Comparison of ENCODE assay signal across 10 mouse cellular contexts in genomic region chr9:107645153-107645510, GRCm38 (mm10). TPM values are rescaled to one million over a fixed set of nuclear protein-coding genes. Genes with fewer than 3 reads are reported as not detected.
DNase-seq lines count a peak whose midpoint lies in the region; ATAC-seq and TF ChIP-seq lines count a peak whose summit lies in the region.
"Had no signal": no experiment of that assay in that cellular context is flagged by ENCODE, and none has a peak within 500 bp of the region (broad histone marks: within the 10 kb centered on the region; RNA-seq: fewer than 3 reads in every experiment).

No protein-coding gene starts in this region.

- TF ChIP-seq CTCF in liver, adult 2 months (IDR thresholded peaks at IDR 0.05; ENCODE audit: low read depth, low read length): no peak

- no peak overlapping the region for H3K9ac ChIP-seq in liver, adult 2 months (ENCODE audit: low read depth, low read length)
- peak overlapping the region; percentile 66; the same call in 1 of the 2 replicates for H3K9ac ChIP-seq in forebrain, embryonic 16.5 days (replicated peaks; ENCODE audit: low read depth, low read length)
- H3K9ac ChIP-seq in neural tube, embryonic 14.5 days (replicated peaks; ENCODE audit: low read depth, low read length): no peak overlapping the region; the same call in 1 of the 2 replicates

- ATAC-seq in forebrain, embryonic 16.5 days: peak; percentile 23; the same call in 1 of the 2 replicates
- ATAC-seq in neural tube, embryonic 14.5 days (ENCODE audit: low read depth): peak; percentile 2; the same call in 1 of the 2 replicates

- H3K4me1 ChIP-seq in liver, adult 2 months (ENCODE audit: control insufficient read depth, insufficient read depth, low read length): peaks cover 6% of the 10 kb centered on the region
- peaks cover 15% of the 10 kb centered on the region for H3K4me1 ChIP-seq in forebrain, embryonic 16.5 days (replicated peaks; ENCODE audit: control insufficient read depth, insufficient read depth, low read length)
- peaks cover 36% of the 10 kb centered on the region for H3K4me1 ChIP-seq in limb, embryonic 10.5 days
- peaks cover 4% of the 10 kb centered on the region for H3K4me1 ChIP-seq in neural tube, embryonic 14.5 days (ENCODE audit: control insufficient read depth, insufficient read depth, low read length)

- no peak overlapping the region for H3K27ac ChIP-seq in liver, adult 2 months (replicated peaks; ENCODE audit: insufficient read depth, low read depth, low read length)
- no peak overlapping the region for H3K27ac ChIP-seq in forebrain, embryonic 16.5 days (ENCODE audit: low read length)
- H3K27ac ChIP-seq in limb, embryonic 10.5 days: peak overlapping the region; percentile 81
- no peak overlapping the region for H3K27ac ChIP-seq in neural tube, embryonic 14.5 days (ENCODE audit: low read depth, low read length)

- no peaks in the 10 kb centered on the region for H3K36me3 ChIP-seq in liver, adult 2 months (ENCODE audit: control insufficient read depth, insufficient read depth, low read length)
- no peaks in the 10 kb centered on the region for H3K36me3 ChIP-seq in forebrain, embryonic 16.5 days (ENCODE audit: control insufficient read depth, insufficient read depth)
- no peaks in the 10 kb centered on the region for H3K36me3 ChIP-seq in limb, embryonic 10.5 days
- no peaks in the 10 kb centered on the region for H3K36me3 ChIP-seq in neural tube, embryonic 14.5 days (ENCODE audit: control insufficient read depth, insufficient read depth, low read length)

- peak; percentile 21 for DNase-seq in liver, adult 2 months (ENCODE audit: extremely low read depth, low read depth, low spot score)
- DNase-seq in liver: no peak
- DNase-seq in limb, embryonic 10.5 days (ENCODE audit: low spot score): no peak
- DNase-seq in gastrocnemius, postnatal 36 days: no peak
- no peak for DNase-seq in adrenal gland, postnatal 25 days
- no peak for DNase-seq in right cerebral cortex, postnatal 4 days

- H3K9me3 ChIP-seq in forebrain, embryonic 16.5 days (ENCODE audit: control insufficient read depth, low read length): no peaks in the 10 kb centered on the region
- H3K9me3 ChIP-seq in limb, embryonic 10.5 days (replicated peaks): no peaks in the 10 kb centered on the region
- no peaks in the 10 kb centered on the region for H3K9me3 ChIP-seq in neural tube, embryonic 14.5 days (ENCODE audit: control insufficient read depth, low read length)

- peak overlapping the region; percentile 76 for H3K4me2 ChIP-seq in forebrain, embryonic 16.5 days (ENCODE audit: low read length)
- H3K4me2 ChIP-seq in neural tube, embryonic 14.5 days (ENCODE audit: low read depth, low read length): no peak overlapping the region; the same call in 1 of the 2 replicates

- no peaks in the 10 kb centered on the region for H3K27me3 ChIP-seq in liver, adult 2 months (ENCODE audit: control insufficient read depth, insufficient read depth, low read length)
- H3K27me3 ChIP-seq in forebrain, embryonic 16.5 days (replicated peaks; ENCODE audit: control insufficient read depth, insufficient read depth, low read length): no peaks in the 10 kb centered on the region
- no peaks in the 10 kb centered on the region for H3K27me3 ChIP-seq in limb, embryonic 10.5 days (ENCODE audit: low read depth, poor library complexity, severe bottlenecking)
- no peaks in the 10 kb centered on the region for H3K27me3 ChIP-seq in neural tube, embryonic 14.5 days (ENCODE audit: control insufficient read depth, insufficient read depth, low read length)

- no peak overlapping the region for H3K4me3 ChIP-seq in liver, adult 2 months (ENCODE audit: insufficient read depth, low read depth, low read length)
- no peak overlapping the region for H3K4me3 ChIP-seq in forebrain, embryonic 16.5 days (replicated peaks; ENCODE audit: low read length)
- peak overlapping the region; percentile 48; the same call in 1 of the 2 replicates for H3K4me3 ChIP-seq in limb, embryonic 10.5 days
- no peak overlapping the region for H3K4me3 ChIP-seq in neural tube, embryonic 14.5 days (ENCODE audit: low read depth, low read length)

- H3K79me2 ChIP-seq in liver, adult 2 months (ENCODE audit: control insufficient read depth, insufficient read depth, low read length): no peaks in the 10 kb centered on the region

- 39% methylated on average over 7 of the region's 7 CpGs for WGBS in liver, adult 2 months
- WGBS in forebrain, embryonic 16.5 days: 62% methylated on average over 7 of the region's 7 CpGs
- 48% methylated on average over 7 of the region's 7 CpGs for WGBS in limb, embryonic 10.5 days
- WGBS in neural tube, embryonic 14.5 days: 52% methylated on average over 7 of the region's 7 CpGs

- TF ChIP-seq POLR2A in liver, adult 2 months (IDR thresholded peaks at IDR 0.05; ENCODE audit: extremely low read depth, insufficient read depth, low read length): no peak

- intact Hi-C loops in gastrocnemius, postnatal 36 days (cut with DNase I): loop anchor here (1.0 to 2.0 kb wide), 3 partner anchors 18 to 43 kb away; no protein-coding TSS in a partner anchor

RNA-seq across cellular contexts. Expression of gene Gnai2, which starts 10.0 kb away (rescaled TPM):
- total RNA-seq in liver, adult 2 months (2014; rRNA removed): 31.6 and 44.8 TPM in 2 replicates
- 117 and 122 TPM in 2 replicates for polyA plus RNA-seq in liver, adult 2 months (2012; rRNA removed)
- 299 and 316 TPM in 2 replicates for polyA plus RNA-seq in forebrain, embryonic 16.5 days (2015; fragmentation: Nextera tagmentation; extraction: Ambion mirVana)
- polyA plus RNA-seq in limb, embryonic 10.5 days (2016; fragmentation: Nextera tagmentation; extraction: Ambion mirVana): 355 and 403 TPM in 2 replicates
- 234 and 258 TPM in 2 replicates for polyA plus RNA-seq in neural tube, embryonic 14.5 days (2014; fragmentation: Nextera tagmentation; extraction: Ambion mirVana)
- total RNA-seq in gastrocnemius, postnatal 36 days (2021): 10 to 100 TPM; 65.2 to 70.5 TPM
- total RNA-seq in adrenal gland, postnatal 25 days (2021): 202 and 238 TPM in 2 replicates

RNA-seq across cellular contexts. Expression of gene Slc38a3, which starts 24.2 kb away (rescaled TPM):
- 982 and 1,378 TPM in 2 replicates for total RNA-seq in liver, adult 2 months (2014; rRNA removed)
- 3,567 and 4,585 TPM in 2 replicates for polyA plus RNA-seq in liver, adult 2 months (2012; rRNA removed)
- 30.4 and 32.6 TPM in 2 replicates for polyA plus RNA-seq in forebrain, embryonic 16.5 days (2015; fragmentation: Nextera tagmentation; extraction: Ambion mirVana)
- polyA plus RNA-seq in limb, embryonic 10.5 days (2016; fragmentation: Nextera tagmentation; extraction: Ambion mirVana): 3.9 and 4.3 TPM in 2 replicates
- polyA plus RNA-seq in neural tube, embryonic 14.5 days (2014; fragmentation: Nextera tagmentation; extraction: Ambion mirVana): 31.3 and 36.6 TPM in 2 replicates
- total RNA-seq in gastrocnemius, postnatal 36 days (2021): 10 to 100 TPM; 60.6 to 81.6 TPM
- 0.39 and 8.5 TPM in 2 replicates for total RNA-seq in adrenal gland, postnatal 25 days (2021)

RNA-seq across cellular contexts. Expression of gene Gnat1, which starts 34.4 kb away (rescaled TPM):
- 3.2 and 6.3 TPM in 2 replicates for total RNA-seq in liver, adult 2 months (2014; rRNA removed)
- 5.5 and 7.1 TPM in 2 replicates for polyA plus RNA-seq in liver, adult 2 months (2012; rRNA removed)
- 1.2 and 1.4 TPM in 2 replicates for polyA plus RNA-seq in forebrain, embryonic 16.5 days (2015; fragmentation: Nextera tagmentation; extraction: Ambion mirVana)
- polyA plus RNA-seq in limb, embryonic 10.5 days (2016; fragmentation: Nextera tagmentation; extraction: Ambion mirVana): 2.6 and 3.3 TPM in 2 replicates
- polyA plus RNA-seq in neural tube, embryonic 14.5 days (2014; fragmentation: Nextera tagmentation; extraction: Ambion mirVana): 1.4 and 2.7 TPM in 2 replicates
- total RNA-seq in gastrocnemius, postnatal 36 days (2021): not detected
- total RNA-seq in adrenal gland, postnatal 25 days (2021): not detected in 2 replicates
- total RNA-seq: layer of hippocampus, postnatal 25 days had no signal
- polyA plus RNA-seq: spleen, adult 2 months had no signal

RNA-seq across cellular contexts. Expression of gene Sema3b, which starts 36.1 kb away (rescaled TPM):
- total RNA-seq in liver, adult 2 months (2014; rRNA removed): 0.13 and 0.37 TPM in 2 replicates
- 0.68 and 0.83 TPM in 2 replicates for polyA plus RNA-seq in liver, adult 2 months (2012; rRNA removed)
- 2.3 and 3.0 TPM in 2 replicates for polyA plus RNA-seq in forebrain, embryonic 16.5 days (2015; fragmentation: Nextera tagmentation; extraction: Ambion mirVana)
- 2.2 and 3.6 TPM in 2 replicates for polyA plus RNA-seq in limb, embryonic 10.5 days (2016; fragmentation: Nextera tagmentation; extraction: Ambion mirVana)
- 2.8 and 5.3 TPM in 2 replicates for polyA plus RNA-seq in neural tube, embryonic 14.5 days (2014; fragmentation: Nextera tagmentation; extraction: Ambion mirVana)
- total RNA-seq in gastrocnemius, postnatal 36 days (2021): 10 to 100 TPM; 13.1 to 17.5 TPM
- 5.1 and 8.4 TPM in 2 replicates for total RNA-seq in adrenal gland, postnatal 25 days (2021)

RNA-seq across cellular contexts. Expression of gene Ifrd2, which starts 57.7 kb away (rescaled TPM):
- total RNA-seq in liver, adult 2 months (2014; rRNA removed): 21.5 and 32.2 TPM in 2 replicates
- polyA plus RNA-seq in liver, adult 2 months (2012; rRNA removed): 54.6 and 56.2 TPM in 2 replicates
- 14.4 and 16.8 TPM in 2 replicates for polyA plus RNA-seq in forebrain, embryonic 16.5 days (2015; fragmentation: Nextera tagmentation; extraction: Ambion mirVana)
- 55.0 and 69.4 TPM in 2 replicates for polyA plus RNA-seq in limb, embryonic 10.5 days (2016; fragmentation: Nextera tagmentation; extraction: Ambion mirVana)
- polyA plus RNA-seq in neural tube, embryonic 14.5 days (2014; fragmentation: Nextera tagmentation; extraction: Ambion mirVana): 15.0 and 17.8 TPM in 2 replicates
- 10 to 100 TPM; 48.2 to 55.8 TPM for total RNA-seq in gastrocnemius, postnatal 36 days (2021)
- 47.0 and 54.5 TPM in 2 replicates for total RNA-seq in adrenal gland, postnatal 25 days (2021)

Comparison
In these comparisons a context has a peak if more than half of its experiments do, and no peak if none do; other contexts are left out.
1. RNA of gene Slc38a3, which starts 24.2 kb away (polyA plus RNA-seq): 3,567 to 4,585 TPM in liver, adult 2 months; 31.3 to 36.6 TPM in neural tube, embryonic 14.5 days, 30.4 to 32.6 TPM in forebrain, embryonic 16.5 days and 3.9 to 4.3 TPM in limb, embryonic 10.5 days; every median in the first group is over 10 times any median in the second.